Mouse (Mus musculus): ENCODE results near the gene Shld2.

Shld2 gene

GRCm38 (mm10) chr14:34215451-34216127, 94.7 kb downstream of the Shld2 start:
- DNase-seq: no peak

GRCm38 (mm10) chr14:34209942-34210341, 100.4 kb downstream of the Shld2 start:
- no peak for DNase-seq

- DNase-seq: no peak
Measured at GRCm38 (mm10) chr14:34209080-34209479, 101.2 kb downstream of the Shld2 start.

- peak; percentile 17 for DNase-seq
Measured at GRCm38 (mm10) chr14:34208651-34209050, 101.6 kb downstream of the Shld2 start.

- DNase-seq: no peak
Measured at GRCm38 (mm10) chr14:34207996-34208395, 102.3 kb downstream of the Shld2 start.

- peak; percentile 24 for DNase-seq
Measured at GRCm38 (mm10) chr14:34201231-34202035, 108.9 kb downstream of the Shld2 start, which contains the start of gene Gprin2. TSS of gene Gprin2 (minus strand) at chr14:34201653.

- DNase-seq: no peak
Measured at GRCm38 (mm10) chr14:34200738-34201230, 109.5 kb downstream of the Shld2 start.

GRCm38 (mm10) chr14:34196706-34197105, 113.6 kb downstream of the Shld2 start:
- peak; percentile 16 for DNase-seq

- DNase-seq: no peak
Measured at GRCm38 (mm10) chr14:34195466-34195865, 114.8 kb downstream of the Shld2 start.

- no peak for DNase-seq
Measured at GRCm38 (mm10) chr14:34193879-34194278, 116.4 kb downstream of the Shld2 start.

GRCm38 (mm10) chr14:34190361-34190760, 119.9 kb downstream of the Shld2 start:
- DNase-seq: no peak

GRCm38 (mm10) chr14:34188629-34189028, 121.7 kb downstream of the Shld2 start:
- peak; percentile 70 for DNase-seq

Measured in kidney, adult 18-20 months (tissue).